Mouse (Mus musculus): Measurements from ENCODE around the gene A730061H03Rik. TPM values are rescaled to one million over a fixed set of nuclear protein-coding genes. Genes with fewer than 3 reads are reported as not detected.

A730061H03Rik gene
- total RNA-seq, 2 experiments from 2014 or later, result not detected

GRCm38 (mm10) chr14:55536116-55536745, 24.0 kb downstream of the A730061H03Rik start:
- peak; percentile 45 for DNase-seq
- no peak overlapping the region for H3K4me3 ChIP-seq
- intact Hi-C loops (cut with DNase I), result loop anchor here (2.0 kb wide), 1 partner anchor 39 kb away; no protein-coding TSS in a partner anchor
- no peak overlapping the region for H3K27ac ChIP-seq
- peak; percentile 68 for TF ChIP-seq CTCF (IDR thresholded peaks at IDR 0.05)

- peak; percentile 55 for TF ChIP-seq CTCF (IDR thresholded peaks at IDR 0.05)
- Histone ChIP-seq H3K4me3 (no peak overlapping the region), H3K27ac (no peak overlapping the region)
- DNase-seq, result no peak
- intact Hi-C loops (cut with DNase I), result loop anchor here (2.0 kb wide), 1 partner anchor 31 kb away; no protein-coding TSS in a partner anchor
Observed at GRCm38 (mm10) chr14:55527940-55528339, 32.3 kb downstream of the A730061H03Rik start.

DNA sequence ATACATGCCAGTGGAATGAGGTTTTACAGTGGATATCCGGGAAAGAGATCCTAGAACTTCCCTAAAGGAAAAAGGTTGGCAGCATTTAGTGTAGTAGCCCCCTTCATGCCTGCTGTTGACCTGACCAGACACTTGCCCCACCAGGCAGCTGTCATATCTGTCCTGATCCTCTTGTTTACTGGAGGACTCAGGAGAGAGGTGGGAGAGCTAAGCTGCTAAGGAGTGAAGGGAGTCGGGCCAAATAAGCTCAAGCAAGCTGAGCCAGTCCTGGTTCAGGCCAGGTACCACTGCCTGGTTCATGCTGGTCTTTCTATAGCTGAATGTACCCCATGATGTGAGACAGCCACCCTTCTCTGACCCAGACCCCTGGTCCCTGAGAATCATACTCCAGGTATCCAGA, 33.5 kb downstream of the A730061H03Rik start:
- Histone ChIP-seq H3K27ac (no peak overlapping the region), H3K4me3 (no peak overlapping the region)
- TF ChIP-seq CTCF (IDR thresholded peaks at IDR 0.05), result no peak
- intact Hi-C loops (cut with DNase I), result loop anchor here (2.0 kb wide), 1 partner anchor 30 kb away; no protein-coding TSS in a partner anchor
- no peak for DNase-seq

GRCm38 (mm10) chr14:55524785-55525184, 35.4 kb downstream of the A730061H03Rik start, which contains the start of gene Nrl:
Gene Nrl, minus strand, starts transcription at chr14:55524981.
- intact Hi-C loops (cut with DNase I), result no loop called here
- TF ChIP-seq CTCF (IDR thresholded peaks at IDR 0.05), result no peak
- DNase-seq, result no peak
- Histone ChIP-seq H3K4me3 (no peak within 1 kb of the TSS), H3K27ac (no peak within 1 kb of the TSS)

DNA sequence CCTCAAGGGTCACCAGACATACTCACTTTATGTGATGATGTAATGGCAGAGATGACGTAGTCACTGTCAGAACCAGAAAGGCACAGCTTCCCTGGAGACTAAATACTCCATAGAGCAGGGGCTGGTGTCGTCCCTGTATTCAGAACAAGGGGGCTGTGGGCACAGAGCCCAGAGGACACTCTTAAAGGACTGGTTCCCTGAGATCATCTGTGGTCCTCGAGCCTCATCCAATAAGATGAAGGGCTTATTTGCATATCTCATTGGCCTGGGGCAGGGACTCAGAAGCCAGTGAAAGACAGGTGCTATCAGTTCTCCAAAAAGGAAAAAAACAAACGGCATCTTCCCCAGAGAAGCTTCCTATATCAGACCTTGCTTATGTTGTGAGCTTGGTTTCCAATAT, 36.1 kb downstream of the A730061H03Rik start:
- no peak for TF ChIP-seq CTCF (IDR thresholded peaks at IDR 0.05)
- intact Hi-C loops (cut with DNase I), result no loop called here
- no peak for DNase-seq
- no peak overlapping the region for H3K4me3 ChIP-seq
- H3K27ac ChIP-seq, result no peak overlapping the region

GRCm38 (mm10) chr14:55520451-55521361, 39.5 kb downstream of the A730061H03Rik start:
- no peak for TF ChIP-seq CTCF (IDR thresholded peaks at IDR 0.05)
- intact Hi-C loops (cut with DNase I), result no loop called here
- no peak for DNase-seq
- Histone ChIP-seq H3K4me3 (peak overlapping the region; percentile 62), H3K27ac (no peak overlapping the region)

- Histone ChIP-seq H3K4me3 (no peak overlapping the region), H3K27ac (no peak overlapping the region)
- no peak for DNase-seq
- intact Hi-C loops (cut with DNase I), result no loop called here
- TF ChIP-seq CTCF (IDR thresholded peaks at IDR 0.05), result no peak
Observed at GRCm38 (mm10) chr14:55519604-55520003, 40.6 kb downstream of the A730061H03Rik start.

GRCm38 (mm10) chr14:55518897-55519296, 41.3 kb downstream of the A730061H03Rik start:
- DNase-seq, result no peak
- Histone ChIP-seq H3K27ac (no peak overlapping the region), H3K4me3 (no peak overlapping the region)
- no peak for TF ChIP-seq CTCF (IDR thresholded peaks at IDR 0.05)
- intact Hi-C loops (cut with DNase I), result no loop called here

GRCm38 (mm10) chr14:55515846-55516245, 44.4 kb downstream of the A730061H03Rik start:
- Histone ChIP-seq H3K4me3 (no peak overlapping the region), H3K27ac (no peak overlapping the region)
- intact Hi-C loops (cut with DNase I), result no loop called here
- DNase-seq, result no peak
- TF ChIP-seq CTCF (IDR thresholded peaks at IDR 0.05), result no peak

GRCm38 (mm10) chr14:55513927-55514326, 46.3 kb downstream of the A730061H03Rik start:
- TF ChIP-seq CTCF (IDR thresholded peaks at IDR 0.05), result no peak
- Histone ChIP-seq H3K27ac (no peak overlapping the region), H3K4me3 (no peak overlapping the region)
- intact Hi-C loops (cut with DNase I), result no loop called here
- DNase-seq, result no peak

DNA sequence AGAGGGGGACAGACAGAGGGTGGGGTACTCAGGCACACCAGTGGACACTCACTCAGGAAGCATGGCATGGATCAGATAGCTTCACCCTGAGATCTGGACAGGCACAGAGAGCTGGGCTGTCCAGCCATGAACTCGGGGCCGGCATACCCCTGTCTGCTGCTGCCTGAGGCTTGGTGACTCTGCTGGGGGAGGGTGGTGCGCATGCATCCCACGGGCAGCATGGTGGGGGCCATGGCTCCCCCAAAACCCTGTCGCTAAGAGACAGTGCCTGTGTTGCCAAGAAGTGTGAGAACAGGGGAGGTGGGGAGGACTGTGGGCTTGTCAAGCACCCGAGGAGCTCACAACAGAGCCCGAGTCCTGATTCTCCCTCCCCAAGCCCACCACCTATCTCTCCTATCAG, 49.2 kb downstream of the A730061H03Rik start:
- no peak for DNase-seq
- TF ChIP-seq CTCF (IDR thresholded peaks at IDR 0.05), result no peak
- intact Hi-C loops (cut with DNase I), result no loop called here
- H3K4me3 ChIP-seq, result no peak overlapping the region
- H3K27ac ChIP-seq, result no peak overlapping the region

DNA sequence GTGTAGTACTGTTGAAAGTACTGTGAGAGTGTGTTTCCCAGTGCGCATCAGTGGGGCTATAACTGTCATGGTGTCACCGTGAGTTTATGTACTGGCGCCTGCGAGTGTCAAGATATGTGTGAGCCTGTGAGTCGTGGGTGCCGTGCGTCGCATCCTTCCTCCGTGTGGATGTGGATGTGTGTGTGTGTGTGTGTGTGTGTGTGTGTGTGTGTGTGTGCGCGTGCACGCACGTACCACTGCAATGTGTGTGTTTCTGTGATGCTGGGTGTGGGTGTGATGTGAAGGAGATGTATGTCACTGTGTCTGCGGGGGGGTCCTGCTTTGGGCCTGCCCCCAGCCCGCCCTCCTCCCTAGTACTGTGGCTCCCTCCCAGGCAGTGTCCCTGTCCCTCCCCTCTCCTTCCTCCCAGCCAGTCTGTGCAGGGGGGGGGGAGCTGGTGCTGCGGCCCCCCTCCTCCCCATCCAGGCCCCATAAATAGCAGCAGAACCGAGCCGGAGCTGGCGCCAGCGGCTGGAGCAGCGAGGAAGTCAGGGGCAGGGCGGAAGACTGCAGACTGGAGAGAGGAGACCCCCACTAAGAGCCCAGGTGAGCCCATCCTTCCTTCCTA, 50.0 kb downstream of the A730061H03Rik start, which contains the start of gene Cpne6:
Cpne6 (plus strand) TSS at position 321 of the 607 bp plus-strand sequence.
- intact Hi-C loops (cut with DNase I), result no loop called here
- DNase-seq, result no peak
- no peak within 1 kb of the TSS for H3K4me3 ChIP-seq
- H3K27ac ChIP-seq, result no peak within 1 kb of the TSS
- TF ChIP-seq CTCF (IDR thresholded peaks at IDR 0.05), result no peak

Other genes starting within 250 kb of the A730061H03Rik start
- gene Dhrs4, start 81.6 kb downstream of the A730061H03Rik start, total RNA-seq (2021), result 10 to 100 TPM; 28.4 to 68.7 TPM
- under 1 TPM; 0.43 to 0.95 TPM for gene Carmil3, start 69.8 kb downstream of the A730061H03Rik start, total RNA-seq (2021)
- gene Cpne6, start 50.0 kb downstream of the A730061H03Rik start, total RNA-seq (2021), result not detected
- not detected for gene Nrl, start 35.4 kb downstream of the A730061H03Rik start, total RNA-seq (2021)
- 1 to 10 TPM; 3.5 to 4.2 TPM for gene Pck2, start 20.1 kb downstream of the A730061H03Rik start, total RNA-seq (2021)
- 100 to 1,000 TPM; 129 to 133 TPM for gene Dcaf11, start 400 bp downstream of the A730061H03Rik start, total RNA-seq (2021)
- gene Fitm1, start 15.2 kb upstream of the A730061H03Rik start, total RNA-seq (2021), result 100 to 1,000 TPM; 282 to 334 TPM
- gene Psme1, start 17.7 kb upstream of the A730061H03Rik start, total RNA-seq (2021), result 10 to 100 TPM; 53.3 to 75.5 TPM
- gene Emc9, start 24.9 kb upstream of the A730061H03Rik start, total RNA-seq (2021), result 10 to 100 TPM; 30.3 to 45.2 TPM
- 10 to 100 TPM; 33.8 to 54.8 TPM for gene Psme2, start 30.7 kb upstream of the A730061H03Rik start, total RNA-seq (2021)
- gene Rnf31, start 31.3 kb upstream of the A730061H03Rik start, total RNA-seq (2021), result 10 to 100 TPM; 17.1 to 20.4 TPM
- gene Irf9, start 43.2 kb upstream of the A730061H03Rik start, total RNA-seq (2021), result 1 to 10 TPM; 4.7 to 5.1 TPM
- gene Rec8, start 57.6 kb upstream of the A730061H03Rik start, total RNA-seq (2021), result not detected
- gene Ipo4, start 75.6 kb upstream of the A730061H03Rik start, total RNA-seq (2021), result 10 to 100 TPM; 73.2 to 81.0 TPM
- gene Gm49378, start 77.5 kb upstream of the A730061H03Rik start, total RNA-seq (2021), result 1 to 10 TPM; 1.1 to 2.3 TPM
- gene Tm9sf1, start 83.4 kb upstream of the A730061H03Rik start, total RNA-seq (2021), result 10 to 100 TPM; 15.0 to 21.3 TPM
- under 1 TPM; 0.20 to 0.28 TPM for gene Tssk4, start 89.8 kb upstream of the A730061H03Rik start, total RNA-seq (2021)
- gene Mdp1, start 100.1 kb upstream of the A730061H03Rik start, total RNA-seq (2021), result 10 to 100 TPM; 17.4 to 23.8 TPM
- gene Gmpr2, start 111.5 kb upstream of the A730061H03Rik start, total RNA-seq (2021), result 1 to 10 TPM; 2.4 to 3.1 TPM
- gene Nedd8, start 111.7 kb upstream of the A730061H03Rik start, total RNA-seq (2021), result 100 to 1,000 TPM; 188 to 211 TPM
- 10 to 100 TPM; 10.4 to 13.1 TPM for gene Tinf2, start 121.4 kb upstream of the A730061H03Rik start, total RNA-seq (2021)
- under 1 TPM in 1 of 2 experiments, not detected in 1; 0.11 TPM for gene Tgm1, start 153.5 kb upstream of the A730061H03Rik start, total RNA-seq (2021)
- gene Rabggta, start 161.9 kb upstream of the A730061H03Rik start, total RNA-seq (2021), result 10 to 100 TPM in 1 of 2 experiments, 1 to 10 TPM in 1; 9.8 to 10.6 TPM
- 10 to 100 TPM; 29.1 to 33.0 TPM for gene Dhrs1, start 185.3 kb upstream of the A730061H03Rik start, total RNA-seq (2021)
- 10 to 100 TPM in 1 of 2 experiments, 1 to 10 TPM in 1; 9.8 to 10.4 TPM for gene Nop9, start 185.3 kb upstream of the A730061H03Rik start, total RNA-seq (2021)
- gene Cideb, start 198.1 kb upstream of the A730061H03Rik start, total RNA-seq (2021), result not detected
- not detected for gene Ltb4r2, start 201.0 kb upstream of the A730061H03Rik start, total RNA-seq (2021)
- under 1 TPM in 1 of 2 experiments, not detected in 1; 0.18 TPM for gene Ltb4r1, start 205.6 kb upstream of the A730061H03Rik start, total RNA-seq (2021)
- gene Adcy4, start 223.7 kb upstream of the A730061H03Rik start, total RNA-seq (2021), result 10 to 100 TPM in 1 of 2 experiments, 1 to 10 TPM in 1; 6.8 to 10.1 TPM
- gene Ripk3, start 228.5 kb upstream of the A730061H03Rik start, total RNA-seq (2021), result 1 to 10 TPM in 1 of 2 experiments, under 1 TPM in 1; 0.64 to 1.1 TPM

All from gastrocnemius, adult 2 months (tissue).